Mouse (Mus musculus) liver, embryonic 13.5 days (tissue): ENCODE measurements around the gene Mcee. TPM values are rescaled to one million over a fixed set of nuclear protein-coding genes. Genes with fewer than 3 reads are reported as not detected.
A peak's percentile ranks its signal among the peaks of the same experiment; 100 is the strongest.

Experiments
- ATAC-seq: fragments of 200-750 bp; cut with Nextera tagmentation; 2 replicates; pipeline ENCODE4 v1.8.0; 2017; ENCODE audit warnings: low read depth, mild to moderate bottlenecking, moderate number of reproducible peaks, moderate library complexity
- DNase-seq: peaks from one replicate; pipeline ENCODE4 v3.0.0; 2022
- H3K27ac ChIP-seq: fragments of 300-500 bp; sonication (generic); 2 replicates; pipeline ENCODE4 v1.5.1; 2015; ENCODE audit warnings: moderate library complexity, mild to moderate bottlenecking, inconsistent platforms
- H3K27me3 ChIP-seq: fragments of 300-500 bp; sonication (generic); 2 replicates; pipeline ENCODE4 v1.6.1; 2015; ENCODE audit warnings: mild to moderate bottlenecking, inconsistent platforms
- H3K36me3 ChIP-seq: fragments of 300-500 bp; sonication (generic); 2 replicates; pipeline ENCODE4 v1.6.1; 2015; ENCODE audit warnings: mild to moderate bottlenecking, inconsistent platforms
- H3K4me1 ChIP-seq: fragments of 300-500 bp; sonication (generic); replicated peaks from 2 replicates; pipeline ENCODE4 v1.6.1; 2015; ENCODE audit warnings: inconsistent platforms
- H3K4me2 ChIP-seq: fragments of 300-500 bp; sonication (generic); 2 replicates; pipeline ENCODE4 v1.6.1; 2015; ENCODE audit warnings: inconsistent platforms, mild to moderate bottlenecking, moderate library complexity
- H3K4me3 ChIP-seq: fragments of 300-500 bp; sonication (generic); replicated peaks from 2 replicates; pipeline ENCODE4 v1.5.1; 2015; ENCODE audit warnings: mild to moderate bottlenecking, inconsistent platforms
- H3K9ac ChIP-seq: fragments of 300-500 bp; sonication (generic); 2 replicates; pipeline ENCODE4 v1.6.1; 2015; ENCODE audit warnings: mild to moderate bottlenecking, inconsistent platforms
- H3K9me3 ChIP-seq: fragments of 300-500 bp; sonication (generic); replicated peaks from 2 replicates; pipeline ENCODE4 v1.6.1; 2016; ENCODE audit warnings: inconsistent platforms
- WGBS: fragments of 180-500 bp; shearing (Covaris S2); methylation state at CpG from one replicate; pipeline ENCODE4 v1.1.7; 2015; ENCODE audit not compliant: insufficient replicate concordance; 5-methylcytosine and 5-hydroxymethylcytosine counted together
- polyA plus RNA-seq: library from polyadenylated mRNA; unstranded; fragments of >200 nt; fragmentation: Nextera tagmentation; extraction: Ambion mirVana; gene quantifications from 2 replicates; pipeline ENCODE4 v1.2.1, GENCODE M21; 2015

Mcee gene
- polyA plus RNA-seq, 1 experiment from 2014 or later, result 42.3 TPM

DNA sequence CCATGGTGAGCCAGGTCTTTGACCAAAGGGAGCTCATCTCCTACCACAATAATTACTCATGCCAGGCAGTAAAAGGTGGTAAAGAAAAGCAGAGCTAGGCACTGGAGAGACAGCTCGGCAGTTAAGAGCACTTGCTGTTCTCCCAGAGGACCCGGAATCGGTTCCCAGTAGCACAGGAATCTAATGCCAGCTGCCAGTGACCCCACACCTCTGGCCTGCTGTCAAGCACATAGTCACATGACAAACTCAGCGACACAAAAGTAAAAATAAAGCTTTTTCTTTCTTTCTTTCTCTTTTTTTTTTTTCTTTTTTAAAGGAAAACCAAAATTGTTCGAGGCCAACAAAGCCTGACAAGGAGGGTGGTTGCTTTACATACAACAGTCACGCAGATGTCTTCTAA, 22.6 kb upstream of the Mcee start:
- Histone ChIP-seq H3K4me2 (no peak overlapping the region), H3K27ac (no peak overlapping the region), H3K4me3 (no peak overlapping the region), H3K36me3 (peaks cover 25% of the 10 kb centered on the region), H3K27me3 (no peaks in the 10 kb centered on the region), H3K4me1 (peaks cover 11% of the 10 kb centered on the region), H3K9ac (no peak overlapping the region), H3K9me3 (no peaks in the 10 kb centered on the region)
- WGBS, result 78% methylated on average over 6 of the region's 6 CpGs
- ATAC-seq (no peak), DNase-seq (no peak)

DNA sequence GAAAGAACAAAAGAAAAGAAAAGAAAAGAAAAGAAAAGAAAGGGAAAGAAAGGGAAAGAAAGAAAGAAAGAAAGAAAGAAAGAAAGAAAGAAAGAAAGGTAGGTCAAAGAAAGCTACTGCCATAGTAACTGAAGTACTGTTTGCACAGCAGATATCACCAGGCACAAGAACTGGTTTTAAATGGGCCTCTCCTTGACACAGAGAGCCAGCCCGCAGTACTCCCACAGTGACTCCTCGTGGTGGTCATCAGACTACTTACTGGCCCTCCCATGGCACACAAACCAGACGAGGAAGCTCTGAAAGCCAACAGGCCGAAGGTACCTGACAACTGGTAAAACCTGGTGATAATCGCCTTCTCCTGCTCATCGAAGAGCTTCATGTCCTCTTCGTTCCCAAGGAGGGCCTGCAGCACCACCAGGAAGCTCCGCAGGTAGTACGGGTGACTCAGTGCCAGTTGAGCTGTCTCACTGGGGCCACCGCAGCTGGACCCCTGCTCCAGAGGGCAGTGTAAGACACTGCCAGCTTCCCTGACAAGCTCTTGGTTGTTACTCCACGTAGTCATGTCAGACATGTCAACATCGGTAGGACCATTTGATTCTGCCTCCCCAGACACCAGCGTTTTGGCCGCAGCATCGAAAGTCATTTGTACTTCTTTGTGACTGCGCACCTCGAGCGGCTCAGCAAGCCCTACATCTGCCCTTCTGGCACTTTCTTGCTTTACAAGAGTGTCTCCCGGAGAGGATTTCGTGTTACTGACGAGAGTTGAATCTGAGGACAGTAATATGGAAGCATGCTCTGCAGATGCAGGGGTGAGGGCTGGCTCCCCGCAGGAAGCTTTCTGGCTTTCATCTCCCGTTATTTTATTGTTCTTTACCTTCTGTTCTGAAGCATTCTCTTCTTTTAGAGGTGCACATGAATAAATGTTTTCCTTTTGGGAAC, 20.2 kb upstream of the Mcee start:
- H3K36me3 ChIP-seq, result peaks cover 33% of the 10 kb centered on the region
- DNase-seq (no peak), ATAC-seq (no peak)
- H3K27ac ChIP-seq, result no peak overlapping the region
- peak overlapping the region; percentile 68 for H3K4me2 ChIP-seq
- peaks cover 11% of the 10 kb centered on the region for H3K4me1 ChIP-seq
- no peak overlapping the region for H3K9ac ChIP-seq
- peak overlapping the region; percentile 76; the same call in 1 of the 2 replicates for H3K4me3 ChIP-seq
- no peaks in the 10 kb centered on the region for H3K9me3 ChIP-seq
- WGBS, result 88% methylated on average over 23 of the region's 23 CpGs
- H3K27me3 ChIP-seq, result no peaks in the 10 kb centered on the region

DNA sequence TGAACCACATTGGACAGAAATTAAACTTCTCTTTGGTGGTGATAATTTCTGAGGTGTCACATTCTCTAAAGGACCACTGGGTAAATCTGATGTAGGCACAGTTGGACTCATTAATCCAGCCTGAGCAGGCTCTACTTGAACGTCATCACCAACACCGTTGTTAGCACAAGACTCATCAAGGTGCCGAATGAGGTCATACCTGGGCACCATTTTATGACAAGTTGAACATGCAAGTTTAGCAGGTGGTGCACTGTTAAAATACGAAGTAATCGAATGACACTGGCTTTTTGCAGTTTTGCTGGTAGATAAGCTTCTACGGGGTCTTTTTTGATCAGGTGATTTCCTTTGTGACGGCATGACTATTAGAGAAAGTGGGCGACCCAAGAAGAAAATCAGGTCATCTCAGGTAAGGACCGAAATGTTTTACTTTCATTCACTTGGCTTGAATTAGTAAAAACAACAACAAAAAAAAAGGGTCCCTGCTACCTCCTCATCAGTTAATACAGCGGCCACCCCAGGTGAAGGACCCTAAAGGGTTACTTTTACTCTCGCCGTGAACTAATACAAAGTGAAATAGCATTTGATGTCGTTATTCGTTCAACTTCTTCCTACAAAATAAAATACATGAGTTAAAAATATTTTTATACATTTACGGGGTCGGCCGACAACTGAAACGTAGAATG, 19.1 kb upstream of the Mcee start:
- peak overlapping the region; percentile 68 for H3K4me2 ChIP-seq
- H3K27ac ChIP-seq, result peak overlapping the region; percentile 91
- peaks cover 11% of the 10 kb centered on the region for H3K4me1 ChIP-seq
- H3K36me3 ChIP-seq, result peaks cover 41% of the 10 kb centered on the region
- H3K9me3 ChIP-seq, result no peaks in the 10 kb centered on the region
- no peak for ATAC-seq
- H3K9ac ChIP-seq, result peak overlapping the region; percentile 82
- H3K4me3 ChIP-seq, result peak overlapping the region; percentile 76
- no peak for DNase-seq
- WGBS, result 11% methylated on average over 18 of the region's 18 CpGs
- H3K27me3 ChIP-seq, result no peaks in the 10 kb centered on the region

DNA sequence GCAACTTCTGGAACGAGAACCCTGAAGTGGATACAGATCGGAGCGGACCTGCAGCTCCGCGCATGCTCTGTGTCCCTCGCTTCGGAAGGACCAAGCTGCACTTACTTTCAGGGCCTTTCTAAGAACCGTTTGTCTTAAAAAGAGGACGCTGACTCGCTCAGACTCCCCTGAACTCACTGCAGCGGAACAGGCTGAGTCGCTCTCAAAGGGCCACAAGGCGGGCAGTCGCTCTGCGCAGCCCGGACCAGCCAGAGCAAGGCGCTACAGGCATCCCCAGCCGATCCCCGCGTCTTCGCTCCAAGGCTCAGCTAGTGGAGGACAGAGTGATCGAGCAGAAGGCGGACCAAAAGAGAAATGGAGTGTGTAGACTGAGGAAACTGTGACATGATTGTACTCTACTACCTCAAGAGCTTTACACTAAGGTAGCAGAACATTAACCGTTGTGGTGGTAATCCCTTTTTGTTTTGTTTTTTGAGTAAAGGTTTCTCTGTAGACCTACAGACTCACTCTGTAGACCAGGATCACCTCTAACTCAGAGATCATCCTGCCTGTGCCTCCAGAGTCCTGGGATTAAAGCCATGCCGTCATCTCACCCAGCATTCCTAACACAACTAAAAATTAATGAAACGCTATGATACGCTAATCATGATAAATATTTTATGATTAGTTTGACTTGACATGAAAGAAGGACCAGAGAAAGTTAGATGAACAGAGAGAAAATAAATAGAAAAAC, 18.4 kb upstream of the Mcee start, which contains the start of gene Fan1:
TSS of gene Fan1 (minus strand) at position 266 of the 733 bp plus-strand sequence.
- Histone ChIP-seq H3K4me2 (peak within 1 kb of the TSS; percentile 68), H3K27ac (peak within 1 kb of the TSS; percentile 91), H3K9me3 (no peaks in the 10 kb centered on the region), H3K4me1 (peaks cover 11% of the 10 kb centered on the region), H3K27me3 (no peaks in the 10 kb centered on the region), H3K36me3 (peaks cover 41% of the 10 kb centered on the region), H3K4me3 (peak within 1 kb of the TSS; percentile 76), H3K9ac (peak within 1 kb of the TSS; percentile 82)
- DNase-seq, result peak; percentile 81
- WGBS, result 4% methylated on average over 27 of the region's 27 CpGs
- peak; percentile 94 for ATAC-seq

DNA sequence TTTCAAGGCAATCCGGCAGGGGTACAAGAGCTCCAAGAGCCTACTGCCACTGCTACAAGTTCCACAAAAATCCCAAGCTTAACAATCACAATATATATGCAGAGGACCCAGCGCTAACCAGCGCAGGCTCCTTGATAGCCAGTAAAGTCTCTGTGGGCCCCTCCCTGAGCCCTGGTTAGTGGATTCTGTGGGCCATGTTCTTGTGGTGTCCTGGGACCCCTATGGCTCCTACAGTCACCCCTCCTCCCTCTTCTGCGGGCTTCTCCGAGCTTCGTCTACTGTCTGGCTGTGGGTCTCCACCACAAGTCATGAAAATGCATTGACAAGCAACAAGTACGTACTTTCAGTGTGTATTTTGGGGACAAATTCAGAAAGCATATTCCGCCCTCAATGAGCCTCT, 928 bp upstream of the Mcee start:
- Histone ChIP-seq H3K36me3 (peaks cover 33% of the 10 kb centered on the region), H3K27me3 (no peaks in the 10 kb centered on the region), H3K4me2 (peak overlapping the region; percentile 83), H3K9me3 (no peaks in the 10 kb centered on the region), H3K9ac (peak overlapping the region; percentile 84), H3K27ac (peak overlapping the region; percentile 50; the same call in 1 of the 2 replicates), H3K4me1 (peaks cover 25% of the 10 kb centered on the region), H3K4me3 (peak overlapping the region; percentile 84)
- WGBS, result 2% methylated on average over 8 of the region's 8 CpGs
- ATAC-seq (no peak), DNase-seq (peak; percentile 28)

DNA sequence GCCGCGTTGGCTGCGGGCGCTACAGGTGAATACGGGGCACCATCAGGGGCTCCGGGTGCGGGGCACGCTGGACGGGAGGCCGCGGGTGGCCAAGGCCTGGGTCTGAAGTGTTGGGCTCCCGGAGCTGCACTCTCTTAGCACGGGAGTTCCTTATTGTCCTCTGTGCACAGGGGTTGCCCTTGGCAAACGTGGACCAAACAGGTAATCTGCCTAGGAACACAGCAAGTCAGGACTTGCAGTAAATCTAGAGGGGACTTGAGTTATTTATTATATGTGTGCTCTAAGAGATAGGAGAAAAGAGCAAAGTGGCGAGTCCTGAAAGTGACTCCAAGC, 378 bp downstream of the Mcee start:
- Histone ChIP-seq H3K27ac (peak overlapping the region; percentile 71; the same call in 1 of the 2 replicates), H3K9ac (peak overlapping the region; percentile 89), H3K9me3 (no peaks in the 10 kb centered on the region), H3K36me3 (peaks cover 20% of the 10 kb centered on the region), H3K4me2 (peak overlapping the region; percentile 83), H3K4me3 (peak overlapping the region; percentile 84), H3K4me1 (peaks cover 25% of the 10 kb centered on the region), H3K27me3 (no peaks in the 10 kb centered on the region)
- 2% methylated on average over 15 of the region's 15 CpGs for WGBS
- no peak for ATAC-seq
- no peak for DNase-seq

DNA sequence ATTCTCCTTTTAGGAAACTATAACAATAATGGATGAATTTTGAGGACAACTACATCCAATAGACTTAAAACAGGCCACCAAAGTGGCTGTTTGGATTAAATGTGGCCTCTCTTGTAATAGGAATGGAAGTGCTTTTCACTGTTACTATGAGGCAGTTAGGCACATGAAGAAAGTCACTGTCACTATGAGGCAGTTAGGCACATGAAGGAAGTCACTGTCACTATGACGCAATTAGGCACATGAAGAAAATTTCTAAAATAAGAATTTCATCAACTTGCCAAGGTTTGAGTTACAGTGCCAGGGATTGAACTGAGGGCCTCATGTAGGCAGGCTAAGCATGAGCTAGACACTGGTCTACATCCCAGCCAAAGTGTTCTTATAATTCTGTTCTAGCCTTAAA, 8.3 kb downstream of the Mcee start:
- Histone ChIP-seq H3K27me3 (no peaks in the 10 kb centered on the region), H3K9ac (no peak overlapping the region), H3K4me3 (no peak overlapping the region), H3K27ac (no peak overlapping the region), H3K9me3 (no peaks in the 10 kb centered on the region), H3K4me1 (no peaks in the 10 kb centered on the region), H3K36me3 (0 out of 2 replicates have a peak, but pooled peaks cover 3% of the 10 kb centered on the region), H3K4me2 (no peak overlapping the region)
- no peak for DNase-seq
- ATAC-seq, result no peak
- 80% methylated on average over 1 of the region's 1 CpGs for WGBS

DNA sequence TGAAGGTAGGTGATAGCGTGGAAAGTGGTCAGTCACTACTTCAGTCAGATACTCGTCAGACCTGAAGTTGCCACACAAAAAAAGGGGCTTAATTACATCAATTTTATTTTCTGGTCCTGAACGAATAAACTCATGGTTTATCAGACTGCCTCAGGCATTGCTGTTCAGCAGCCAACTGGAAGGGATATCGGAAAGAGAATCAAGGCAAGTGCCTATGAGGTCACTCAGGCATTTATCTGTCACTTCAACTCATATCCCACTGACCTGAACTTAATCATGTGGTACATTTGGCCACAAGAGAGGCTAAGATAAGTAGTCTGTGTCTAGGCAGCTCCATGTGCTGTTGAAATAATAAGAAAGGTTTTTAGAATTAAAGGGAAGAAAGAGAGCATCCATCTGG, 10.0 kb downstream of the Mcee start:
- Histone ChIP-seq H3K36me3 (0 out of 2 replicates have a peak, but pooled peaks cover 3% of the 10 kb centered on the region), H3K27ac (no peak overlapping the region), H3K4me2 (no peak overlapping the region), H3K9me3 (no peaks in the 10 kb centered on the region), H3K4me1 (no peaks in the 10 kb centered on the region), H3K9ac (no peak overlapping the region), H3K4me3 (no peak overlapping the region), H3K27me3 (no peaks in the 10 kb centered on the region)
- ATAC-seq, result no peak
- no peak for DNase-seq
- WGBS, result 68% methylated on average over 4 of the region's 4 CpGs

DNA sequence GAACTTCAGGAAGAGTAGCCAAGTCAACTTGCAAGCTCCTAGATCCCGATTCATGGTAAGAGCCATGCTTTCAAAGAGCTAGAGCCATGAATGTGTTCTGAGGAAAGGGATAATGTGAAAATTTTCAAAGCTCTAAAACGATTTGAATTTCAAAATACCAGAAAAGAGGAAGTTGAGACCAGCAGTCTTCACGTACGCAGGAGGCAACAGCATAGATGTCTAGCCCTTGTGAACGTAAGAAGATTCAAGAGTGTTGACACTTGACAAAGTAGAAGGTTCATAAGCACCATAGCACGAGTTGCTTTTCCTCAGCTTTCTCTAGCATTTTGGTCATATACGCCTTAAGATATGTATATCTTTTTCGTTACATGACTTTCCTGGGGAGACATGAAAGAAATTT, 11.6 kb downstream of the Mcee start:
- no peak overlapping the region for H3K9ac ChIP-seq
- H3K4me2 ChIP-seq, result no peak overlapping the region
- 67% methylated on average over 8 of the region's 8 CpGs for WGBS
- no peaks in the 10 kb centered on the region for H3K9me3 ChIP-seq
- DNase-seq, result no peak
- H3K27ac ChIP-seq, result no peak overlapping the region
- H3K4me1 ChIP-seq, result no peaks in the 10 kb centered on the region
- ATAC-seq, result no peak
- H3K36me3 ChIP-seq, result no peaks in the 10 kb centered on the region
- no peak overlapping the region for H3K4me3 ChIP-seq
- H3K27me3 ChIP-seq, result no peaks in the 10 kb centered on the region

DNA sequence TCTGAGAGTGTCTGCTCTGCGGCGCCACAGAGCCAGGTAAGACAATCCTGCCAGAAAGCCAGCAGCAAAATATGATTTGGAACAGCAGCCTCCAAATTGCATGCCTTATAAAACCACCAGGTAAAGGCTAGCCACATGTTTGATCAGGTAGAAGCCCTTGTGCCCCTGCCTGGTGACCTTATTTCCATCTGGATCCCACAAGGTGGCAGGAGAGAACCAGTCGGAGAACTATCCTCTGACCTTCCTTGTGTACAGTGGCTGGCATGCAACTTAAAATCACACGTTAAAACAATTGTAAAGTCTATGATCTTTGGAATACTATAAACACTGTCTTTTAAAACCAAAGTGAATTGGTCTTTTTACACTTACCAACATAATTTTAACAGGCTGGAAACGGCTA, 32.5 kb downstream of the Mcee start:
- Histone ChIP-seq H3K4me2 (no peak overlapping the region), H3K27ac (no peak overlapping the region), H3K4me1 (no peaks in the 10 kb centered on the region), H3K27me3 (no peaks in the 10 kb centered on the region), H3K36me3 (no peaks in the 10 kb centered on the region), H3K9me3 (no peaks in the 10 kb centered on the region), H3K4me3 (no peak overlapping the region), H3K9ac (no peak overlapping the region)
- DNase-seq (no peak), ATAC-seq (no peak)
- WGBS, result 55% methylated on average over 5 of the region's 5 CpGs
